Mouse (Mus musculus): Measurements from ENCODE around the gene Setd4.
A peak's percentile ranks its signal among the peaks of the same experiment; 100 is the strongest.

Gene Setd4

GRCm38 (mm10) chr16:93546354-93546965, 57.4 kb downstream of the Setd4 start:
- DNase-seq (ENCODE audit: low read depth, low spot score): no peak

- no peak for DNase-seq (ENCODE audit: low read depth, low spot score)
Measured at GRCm38 (mm10) chr16:93544931-93545330, 58.9 kb downstream of the Setd4 start.

- DNase-seq (ENCODE audit: low read depth, low spot score): peak; percentile 31
Measured at GRCm38 (mm10) chr16:93543704-93544103, 60.2 kb downstream of the Setd4 start.

GRCm38 (mm10) chr16:93539891-93540290, 64.0 kb downstream of the Setd4 start:
- DNase-seq (ENCODE audit: low read depth, low spot score): no peak

- DNase-seq (ENCODE audit: low read depth, low spot score): no peak
Measured at GRCm38 (mm10) chr16:93535151-93535853, 68.6 kb downstream of the Setd4 start.

Measured in c-Kit-negative CD71-positive TER-119-positive erythroid progenitor cells, embryonic 14.5 days (primary cell).